Mouse (Mus musculus) right cerebral cortex, adult 18-20 months (tissue): Measurements from ENCODE around the gene Id1.

Experiments
- DNase-seq: peaks from one replicate; pipeline ENCODE4 v3.0.0; 2022; ENCODE audit warnings: mixed read lengths

Gene Id1

GRCm38 (mm10) chr2:152736090-152736601 lies at the start of gene Id1:
Gene Id1, plus strand, starts transcription at chr2:152736251.
- peak; percentile 55 for DNase-seq

DNA sequence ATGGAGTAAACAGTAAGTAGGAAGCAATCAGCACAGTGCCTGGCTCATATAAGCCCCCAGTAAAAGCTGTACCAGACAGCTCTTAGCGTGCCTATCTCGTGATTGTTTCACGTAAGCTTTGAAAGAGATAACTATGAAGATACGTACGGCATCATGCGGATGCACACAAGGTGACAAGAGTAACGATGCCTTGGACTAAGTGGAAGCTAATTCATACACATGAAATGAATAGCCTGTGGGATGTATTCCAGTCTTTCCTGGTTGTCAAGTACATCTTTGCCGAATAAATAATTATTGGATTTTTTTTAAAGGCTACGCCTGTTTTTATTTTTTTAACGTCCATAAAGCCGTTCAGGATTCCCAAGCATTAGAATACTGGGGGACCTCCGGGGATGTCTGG lies 49.7 kb upstream of the Id1 start:
- no peak for DNase-seq

- peak; percentile 94 for DNase-seq
Measured at GRCm38 (mm10) chr2:152686806-152687267, 49.2 kb upstream of the Id1 start, which contains the start of gene Mcts2. Gene Mcts2, plus strand, starts transcription at chr2:152687035.

GRCm38 (mm10) chr2:152691564-152692217 lies 44.4 kb upstream of the Id1 start:
- DNase-seq = no peak

- peak; percentile 65 for DNase-seq
Measured at GRCm38 (mm10) chr2:152693233-152693632, 42.8 kb upstream of the Id1 start.

- DNase-seq = no peak
Measured at GRCm38 (mm10) chr2:152693735-152694134, 42.3 kb upstream of the Id1 start.

GRCm38 (mm10) chr2:152694708-152695107 lies 41.3 kb upstream of the Id1 start:
- DNase-seq = no peak

- DNase-seq = no peak
Measured at GRCm38 (mm10) chr2:152696016-152696415, 40.0 kb upstream of the Id1 start.

DNA sequence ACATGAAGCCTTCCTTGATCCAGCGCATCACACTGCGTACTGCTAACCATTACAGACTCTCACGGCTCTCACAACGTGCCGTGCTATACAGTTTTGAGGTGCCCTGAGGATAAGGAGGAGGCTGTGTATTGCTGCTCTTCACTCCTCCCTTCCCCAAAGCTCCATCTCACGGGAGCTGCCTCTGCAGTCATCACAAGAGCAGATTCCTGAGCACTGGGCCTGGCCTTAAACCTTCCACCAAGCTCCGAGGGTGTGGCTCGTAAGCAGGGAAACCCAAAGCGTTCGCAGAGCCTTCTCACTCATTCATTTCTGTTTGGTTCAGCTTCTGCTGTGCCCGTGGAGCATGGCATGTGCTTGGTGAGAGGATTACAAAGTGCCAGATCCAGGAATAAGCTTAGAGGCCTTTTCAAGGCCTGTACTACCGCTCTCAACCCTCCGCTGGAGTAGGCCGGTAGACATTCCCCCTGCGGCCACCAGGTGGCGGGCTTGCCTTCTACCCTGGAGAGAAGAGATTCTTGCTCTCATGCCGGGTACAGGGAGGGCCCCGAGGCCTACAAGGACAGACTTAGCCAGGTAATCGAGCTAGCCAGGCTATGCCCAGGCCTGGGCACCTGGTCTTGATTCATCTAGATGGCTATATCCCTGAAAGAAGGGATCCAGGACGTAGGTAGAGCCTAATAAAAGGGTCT lies 39.4 kb upstream of the Id1 start:
- DNase-seq = peak; percentile 92

DNA sequence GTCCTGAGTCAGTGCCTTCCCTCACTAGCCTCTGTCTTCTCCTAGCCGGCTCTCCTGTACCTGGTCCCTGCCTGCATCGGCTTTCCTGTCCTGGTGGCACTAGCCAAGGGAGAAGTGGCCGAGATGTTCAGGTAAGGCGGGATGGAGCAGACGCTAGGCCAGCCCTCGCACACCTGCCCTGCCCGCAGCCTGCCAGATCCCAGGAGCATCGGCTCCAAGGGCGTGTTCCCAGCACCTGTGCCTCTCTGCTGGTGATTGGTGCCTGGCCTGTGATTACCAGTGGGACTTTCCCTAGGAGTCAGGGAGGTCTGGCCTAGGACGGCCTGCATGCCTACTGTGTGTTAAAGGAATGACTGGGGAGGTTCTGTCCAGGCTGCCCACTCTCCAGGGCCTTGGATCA lies 35.9 kb upstream of the Id1 start:
- no peak for DNase-seq

- DNase-seq = no peak
Measured at GRCm38 (mm10) chr2:152700725-152701124, 35.3 kb upstream of the Id1 start.

GRCm38 (mm10) chr2:152703596-152704255 lies 32.3 kb upstream of the Id1 start:
- no peak for DNase-seq

GRCm38 (mm10) chr2:152704256-152704605 lies 31.8 kb upstream of the Id1 start:
- DNase-seq = no peak

DNA sequence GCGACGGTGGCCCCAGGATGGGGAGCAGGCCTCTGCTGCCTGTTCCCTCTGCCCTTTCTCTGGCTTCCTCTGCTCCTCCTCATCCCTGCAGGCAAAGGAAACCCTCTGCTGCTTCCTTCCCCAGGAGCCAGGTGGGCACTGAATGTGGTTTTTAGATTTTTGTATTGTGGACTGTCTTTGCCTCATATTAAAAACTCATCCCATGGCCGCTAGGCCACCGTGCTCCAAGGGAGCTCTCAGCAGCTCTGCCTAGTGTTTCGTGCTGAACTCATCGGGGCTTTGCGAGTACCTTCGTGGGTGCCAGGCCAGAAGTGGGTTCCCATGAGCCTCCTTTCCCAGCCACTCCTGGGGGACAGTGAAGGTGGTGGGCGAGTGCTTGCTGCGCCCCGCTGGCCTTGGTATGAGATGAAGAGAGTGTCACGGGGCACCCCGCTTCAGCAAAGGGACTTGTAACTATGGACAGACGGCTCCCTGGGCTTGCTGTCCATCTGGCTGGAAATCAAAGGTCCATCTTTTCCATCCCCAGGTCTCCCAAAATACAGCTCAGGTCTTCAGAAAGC lies 31.2 kb upstream of the Id1 start:
- DNase-seq = no peak

- peak; percentile 44 for DNase-seq
Measured at GRCm38 (mm10) chr2:152705993-152706571, 30.0 kb upstream of the Id1 start.

DNA sequence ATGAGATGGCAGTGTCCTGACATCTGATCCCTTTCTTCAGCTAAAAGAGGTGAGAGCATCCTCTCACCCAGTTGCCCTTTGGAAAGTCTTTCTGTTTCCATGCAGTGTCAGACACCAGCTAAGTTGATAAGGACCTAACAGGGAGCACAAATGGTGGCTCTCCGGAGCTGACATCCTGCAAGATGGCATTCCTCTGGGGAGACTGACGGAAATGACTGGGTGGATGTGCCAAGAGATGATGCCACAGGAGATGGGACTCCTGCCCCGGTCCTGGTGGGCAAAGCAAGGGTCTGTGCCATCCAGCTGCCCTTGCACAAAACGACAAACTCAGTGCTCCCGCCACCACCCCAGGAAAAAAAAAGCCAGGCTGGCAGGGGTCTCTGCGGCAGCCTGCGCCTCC lies 28.9 kb upstream of the Id1 start:
- no peak for DNase-seq

GRCm38 (mm10) chr2:152707627-152708026 lies 28.4 kb upstream of the Id1 start:
- peak; percentile 85 for DNase-seq

DNA sequence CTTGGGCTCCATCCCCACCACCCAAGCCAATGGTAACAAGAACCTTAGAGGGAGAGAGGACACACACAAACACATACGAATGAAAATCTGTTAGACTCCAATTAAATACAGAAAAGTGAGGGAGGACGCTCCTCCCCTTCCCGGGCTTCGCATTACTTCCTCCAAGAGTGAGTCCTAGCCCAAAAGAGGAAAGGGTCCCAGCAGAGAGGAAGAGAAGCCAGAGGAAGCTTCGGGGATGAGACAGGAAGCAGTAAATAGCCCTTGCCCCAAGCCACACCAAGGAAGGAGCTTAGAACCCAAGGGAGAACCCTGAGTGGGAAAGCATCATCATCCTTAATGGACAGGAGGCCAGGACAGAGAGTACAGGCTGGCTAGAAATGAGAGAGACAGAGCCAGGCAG lies 27.0 kb upstream of the Id1 start:
- DNase-seq = no peak

DNA sequence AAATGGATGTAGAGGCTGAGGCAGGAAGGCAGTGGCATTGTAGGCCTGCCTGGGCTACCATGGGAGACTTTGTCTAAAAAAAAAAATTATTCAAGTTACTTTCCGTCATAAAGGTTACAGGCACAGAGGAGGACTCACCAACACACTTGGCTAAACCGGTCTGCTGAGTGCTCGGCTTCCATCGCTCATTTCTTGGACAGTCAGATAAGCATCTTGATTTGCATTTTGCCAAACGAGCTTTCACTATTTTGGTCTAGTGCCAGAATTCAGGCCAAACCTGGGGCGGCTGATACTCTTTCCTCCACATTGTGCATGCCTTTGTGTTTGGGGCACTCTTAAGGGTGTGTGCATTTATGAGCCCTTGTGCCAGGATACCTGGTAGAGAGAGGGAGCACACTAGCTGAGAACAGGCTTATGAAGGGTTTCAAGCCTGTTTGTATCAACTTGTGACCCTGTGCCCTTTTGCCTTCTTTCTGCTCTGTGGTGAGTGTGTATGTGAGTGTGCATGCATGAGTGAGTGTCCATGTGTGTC lies 19.7 kb upstream of the Id1 start:
- DNase-seq = no peak

DNA sequence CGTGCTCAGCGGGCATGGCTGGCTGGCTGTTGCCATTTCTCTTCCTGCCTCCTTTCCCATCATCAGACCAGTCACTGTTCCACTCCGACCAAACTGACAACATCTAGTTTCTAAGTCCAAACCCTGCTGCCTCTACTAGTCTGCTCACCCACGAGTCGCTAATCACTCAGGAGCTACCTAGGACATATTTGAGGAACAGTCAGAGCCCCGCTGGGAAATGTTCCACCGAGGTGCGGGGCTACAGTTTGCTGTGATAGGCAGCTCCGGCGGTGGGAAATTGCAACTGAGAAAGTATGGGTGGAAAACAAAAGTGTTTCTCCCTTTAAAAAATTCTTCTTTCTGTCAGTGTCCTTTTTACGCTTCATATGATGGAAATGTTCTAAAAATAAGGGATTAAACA lies 18.4 kb upstream of the Id1 start:
- no peak for DNase-seq

DNA sequence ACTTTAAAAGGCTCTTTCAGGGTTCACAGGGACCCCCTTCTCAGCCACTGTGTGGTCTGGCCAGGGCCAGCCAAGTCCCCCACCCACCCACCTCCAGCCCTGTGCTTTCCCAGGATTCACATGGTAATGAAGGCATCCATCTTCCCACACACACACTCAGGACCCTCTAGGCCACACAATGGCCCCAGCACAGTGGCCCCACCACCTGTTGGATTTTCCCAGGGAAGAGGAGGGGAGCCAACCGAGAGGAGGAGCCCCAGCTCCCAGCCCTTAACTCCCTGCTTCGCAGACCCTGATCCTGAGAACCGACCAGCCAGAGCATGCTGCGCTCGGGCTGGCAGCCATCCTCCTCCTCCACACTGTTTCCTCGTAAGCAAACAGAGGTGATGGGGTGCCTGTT lies 18.0 kb upstream of the Id1 start:
- no peak for DNase-seq

DNA sequence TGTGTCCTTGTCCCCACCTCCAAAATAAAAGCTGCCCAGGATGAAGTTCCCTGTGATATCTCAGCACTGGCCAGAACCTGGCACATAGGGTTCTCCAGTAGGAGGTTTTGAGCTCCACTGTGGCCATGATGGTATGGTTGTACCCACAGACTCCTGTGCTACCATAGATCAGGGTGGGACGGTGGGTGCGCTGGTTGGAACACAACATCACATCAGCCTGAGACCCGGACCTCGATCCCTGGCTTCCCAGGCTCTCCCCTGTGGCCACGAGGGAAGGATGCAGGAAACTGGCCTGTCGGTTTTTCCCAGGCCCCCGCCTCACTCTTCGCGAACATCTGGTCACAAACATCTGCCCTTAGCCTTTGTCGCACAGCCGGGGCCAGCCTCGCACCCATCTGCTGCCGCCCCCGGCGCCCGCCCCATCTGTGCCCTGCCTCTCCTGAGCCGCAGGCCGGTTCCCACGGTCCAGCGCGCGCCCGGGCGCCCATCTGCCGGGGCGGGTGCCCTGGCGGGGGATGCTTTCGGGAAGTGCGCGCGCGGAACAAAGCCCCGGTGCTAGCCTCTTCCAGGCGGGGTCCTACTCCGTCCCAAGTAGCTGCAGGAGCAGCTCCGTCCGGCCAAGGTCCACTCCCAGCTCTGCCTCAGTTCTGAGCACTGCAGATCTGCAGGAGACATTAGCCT lies 12.3 kb upstream of the Id1 start:
- DNase-seq = no peak
